In the genomic region with DNA sequence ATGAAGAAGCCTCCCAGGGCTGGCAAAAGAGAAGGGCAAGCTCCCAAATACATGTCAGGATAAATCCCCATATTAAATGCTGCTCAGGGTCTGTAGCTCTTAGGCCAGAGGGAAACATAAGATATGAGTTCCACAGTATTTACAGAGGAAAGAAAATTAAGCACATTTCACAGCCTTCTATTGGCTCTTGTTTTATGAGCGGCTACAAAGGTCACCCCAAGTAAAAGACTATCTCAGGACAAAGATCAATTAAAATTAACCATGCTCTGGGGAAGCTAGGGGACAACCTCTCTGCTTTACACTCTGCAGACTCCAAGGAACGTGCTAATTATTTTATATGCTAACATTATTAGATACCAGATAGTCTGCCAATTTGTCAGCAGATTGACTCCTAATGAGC, we compare ENCODE assay signal across 15 mouse cellular contexts.
"Had no signal": no experiment of that assay in that cellular context is flagged by ENCODE, and none has a peak within 500 bp of the region (broad histone marks: within the 10 kb centered on the region; RNA-seq: fewer than 3 reads in every experiment).

No protein-coding gene starts in this region.

- H3K9ac ChIP-seq: neural tube, embryonic 15.5 days; stomach, embryonic 15.5 days had no signal

- DNase-seq: retina, postnatal 1 day; right cerebral cortex, adult 18-20 months; right cerebral cortex, postnatal 14 days; right cerebral cortex, postnatal 25 days; right cerebral cortex, postnatal 4 days; spleen, adult 18-20 months; thymus, adult 18-20 months; thymus, adult 2 months; thymus, postnatal 14 days; thymus, postnatal 25 days; thymus, postnatal 36 days; thymus, postnatal 4 days had no signal

- H3K4me3 ChIP-seq: neural tube, embryonic 15.5 days; stomach, embryonic 15.5 days had no signal

- H3K36me3 ChIP-seq: neural tube, embryonic 15.5 days; stomach, embryonic 15.5 days had no signal

- H3K4me1 ChIP-seq: stomach, embryonic 15.5 days had no signal

- H3K9me3 ChIP-seq: neural tube, embryonic 15.5 days; stomach, embryonic 15.5 days had no signal

- H3K27me3 ChIP-seq: neural tube, embryonic 15.5 days; stomach, embryonic 15.5 days had no signal

- H3K27ac ChIP-seq: neural tube, embryonic 15.5 days; stomach, embryonic 15.5 days; stomach, postnatal 0 days had no signal

- H3K4me2 ChIP-seq: neural tube, embryonic 15.5 days; stomach, embryonic 15.5 days had no signal
